Mouse (Mus musculus): ENCODE results near the gene Hps5.

The Hps5 gene

GRCm38 (mm10) chr7:46738561-46739460 is 57.1 kb downstream of the Hps5 start:
- DNase-seq (ENCODE audit: extremely low read depth, low read depth, low spot score), result no peak

DNA sequence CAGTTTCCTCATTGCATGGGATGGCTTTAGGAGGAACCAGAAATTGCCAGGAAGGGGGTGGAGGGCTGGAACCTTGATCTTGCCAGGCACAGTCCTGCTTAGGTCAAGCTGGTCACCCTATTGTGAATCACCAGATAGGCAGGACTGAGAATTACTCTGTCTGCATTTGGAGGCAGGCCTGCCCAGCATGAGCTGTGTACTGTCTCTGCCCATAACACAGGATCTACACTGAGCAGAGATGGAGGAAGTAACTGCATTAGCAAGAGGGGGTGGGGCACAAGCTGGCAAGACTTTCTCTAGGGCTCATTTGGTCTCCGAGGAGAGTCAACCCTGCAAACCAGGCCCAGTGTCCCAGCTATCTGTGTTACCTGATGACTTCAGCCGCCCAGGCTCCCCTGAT is 60.9 kb downstream of the Hps5 start:
- no peak for DNase-seq (ENCODE audit: extremely low read depth, low read depth, low spot score)

DNA sequence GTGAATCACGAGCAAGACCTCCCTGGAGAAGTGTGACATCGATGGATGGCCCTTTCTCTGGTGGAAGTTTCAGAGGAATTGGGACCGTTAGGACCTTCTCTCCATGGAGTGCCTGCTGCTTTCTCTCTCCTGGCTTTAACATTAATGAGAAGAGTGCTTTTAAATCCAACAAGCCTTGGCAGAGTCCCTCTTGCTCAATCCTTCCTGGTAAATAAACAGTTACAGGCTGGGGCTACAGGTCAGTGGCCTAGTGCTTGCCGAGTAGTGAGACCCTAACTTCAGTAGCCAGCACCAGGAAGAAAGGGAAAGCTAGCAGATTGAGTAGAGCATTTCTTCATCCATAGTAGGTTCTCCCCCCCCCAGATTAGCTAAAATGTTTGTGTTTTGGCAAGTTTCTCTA is 63.4 kb downstream of the Hps5 start, which contains the start of gene Saa4:
Gene Saa4, minus strand, starts transcription at position 146 of the 400 bp plus-strand sequence.
- DNase-seq (ENCODE audit: extremely low read depth, low read depth, low spot score), result no peak

DNA sequence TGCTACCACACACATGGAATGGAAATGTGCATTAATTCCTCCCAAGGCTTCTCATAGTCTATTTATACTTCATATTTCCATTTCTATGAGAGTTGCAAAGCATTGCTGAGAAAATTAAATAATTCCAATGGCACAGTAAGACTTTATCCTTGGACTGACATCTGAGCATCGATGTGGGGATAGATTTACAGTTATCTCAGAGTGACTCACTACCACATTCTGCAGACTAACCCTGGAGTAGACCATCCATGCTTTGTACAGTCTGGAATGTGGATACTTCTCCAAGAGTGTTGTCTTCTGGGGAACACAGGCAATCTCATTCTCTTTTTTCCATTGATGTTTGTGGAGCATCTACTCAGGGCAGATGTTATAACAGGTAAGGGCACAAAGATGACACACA is 68.3 kb downstream of the Hps5 start:
- DNase-seq (ENCODE audit: extremely low read depth, low read depth, low spot score), result no peak

DNA sequence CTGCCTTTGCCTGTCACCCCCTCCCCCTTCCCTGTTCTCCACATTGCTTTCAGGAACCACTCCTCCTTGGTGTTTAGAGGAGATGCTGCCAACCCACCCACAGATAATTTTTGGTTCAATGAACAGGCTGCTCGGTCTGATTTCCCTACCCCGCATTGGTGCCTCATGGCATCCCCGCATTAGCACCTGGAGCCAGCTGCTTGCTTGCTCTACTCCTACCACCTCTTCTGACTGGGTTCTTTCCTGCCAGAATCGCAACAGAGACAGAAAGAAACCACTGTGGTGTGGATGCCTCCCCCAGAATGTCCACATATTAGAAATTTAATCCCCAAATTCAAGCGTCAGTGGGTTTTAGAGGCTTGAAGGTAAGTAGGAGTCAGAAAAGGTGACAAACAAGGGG is 71.5 kb downstream of the Hps5 start:
- no peak for DNase-seq (ENCODE audit: extremely low read depth, low read depth, low spot score)

DNA sequence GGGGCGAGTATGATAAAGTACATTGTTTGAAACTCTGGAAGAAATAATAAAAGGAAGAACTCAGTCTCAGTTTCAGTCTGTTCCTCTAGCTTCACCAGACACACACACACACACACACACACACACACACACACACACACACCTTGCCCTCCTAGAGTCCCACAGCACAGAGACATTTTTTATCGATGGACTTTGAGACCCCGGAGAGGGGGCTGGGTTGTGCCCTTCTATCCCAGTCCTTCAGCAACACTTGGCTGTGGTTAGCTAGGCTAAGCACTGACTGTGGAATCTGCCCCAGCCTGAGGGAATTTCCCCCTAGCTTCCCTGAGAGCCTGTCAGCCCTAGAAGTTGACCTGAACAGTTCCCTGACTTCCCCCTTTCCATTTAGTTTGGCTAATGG is 72.0 kb downstream of the Hps5 start:
- DNase-seq (ENCODE audit: extremely low read depth, low read depth, low spot score), result no peak

DNA sequence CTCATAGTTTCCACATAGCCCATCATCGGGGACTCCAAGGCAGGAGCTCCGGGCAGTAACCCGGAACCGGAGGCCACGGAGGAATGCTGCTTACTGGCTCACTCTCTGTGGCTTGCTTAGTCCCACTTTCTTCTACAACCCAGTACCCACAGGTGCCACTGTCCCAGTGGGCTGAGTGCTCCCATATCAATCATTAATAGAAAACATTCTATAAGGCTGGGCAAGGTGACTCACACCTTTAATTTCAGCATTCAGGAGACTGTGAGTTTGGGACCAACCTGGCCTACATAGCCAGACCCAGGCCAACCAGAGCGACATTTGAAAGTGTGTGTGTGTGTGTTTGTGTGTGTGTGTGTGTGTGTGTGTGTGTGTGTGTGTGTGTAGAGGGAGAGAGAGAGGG is 72.5 kb downstream of the Hps5 start:
- no peak for DNase-seq (ENCODE audit: extremely low read depth, low read depth, low spot score)

DNA sequence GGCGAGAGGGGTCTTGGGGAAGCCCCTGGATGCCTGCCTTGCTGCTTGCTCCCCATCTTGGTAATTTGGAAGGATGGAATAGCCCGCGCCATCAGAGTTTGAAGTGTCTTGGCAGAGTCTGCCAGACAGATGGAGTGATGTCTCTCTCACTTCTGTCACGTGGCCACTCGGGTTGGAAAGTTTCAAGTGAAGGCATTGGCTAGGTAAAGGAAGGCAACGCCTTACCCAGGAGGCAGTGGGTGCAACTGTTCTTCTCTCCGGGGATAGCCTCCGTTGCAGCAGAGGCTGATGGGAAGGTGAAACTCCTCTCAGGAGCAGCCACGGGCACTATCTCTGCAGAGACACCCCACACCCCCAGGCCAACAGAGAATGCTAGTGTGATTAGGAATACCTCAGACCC is 75.4 kb downstream of the Hps5 start:
- DNase-seq (ENCODE audit: extremely low read depth, low read depth, low spot score), result no peak

DNA sequence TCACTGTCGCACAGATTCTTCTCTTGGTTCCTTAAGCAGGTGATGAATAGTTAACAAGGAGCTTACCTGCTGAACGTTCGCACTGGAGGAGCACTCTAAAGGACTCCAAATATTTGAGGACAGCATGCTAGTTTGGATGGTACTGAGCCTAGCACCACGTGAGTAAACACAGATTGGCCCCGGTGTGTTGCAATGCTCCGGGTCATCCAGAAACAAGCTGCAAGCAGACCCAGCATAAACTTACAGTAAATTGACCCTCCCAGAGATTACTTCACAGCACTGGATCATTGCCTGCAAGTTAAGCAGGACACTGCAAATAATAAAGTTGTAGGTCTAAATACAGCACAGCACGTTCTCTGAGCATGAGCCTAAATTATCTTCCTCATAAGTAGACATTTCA is 76.3 kb downstream of the Hps5 start:
- peak; percentile 79 for DNase-seq (ENCODE audit: extremely low read depth, low read depth, low spot score)

DNA sequence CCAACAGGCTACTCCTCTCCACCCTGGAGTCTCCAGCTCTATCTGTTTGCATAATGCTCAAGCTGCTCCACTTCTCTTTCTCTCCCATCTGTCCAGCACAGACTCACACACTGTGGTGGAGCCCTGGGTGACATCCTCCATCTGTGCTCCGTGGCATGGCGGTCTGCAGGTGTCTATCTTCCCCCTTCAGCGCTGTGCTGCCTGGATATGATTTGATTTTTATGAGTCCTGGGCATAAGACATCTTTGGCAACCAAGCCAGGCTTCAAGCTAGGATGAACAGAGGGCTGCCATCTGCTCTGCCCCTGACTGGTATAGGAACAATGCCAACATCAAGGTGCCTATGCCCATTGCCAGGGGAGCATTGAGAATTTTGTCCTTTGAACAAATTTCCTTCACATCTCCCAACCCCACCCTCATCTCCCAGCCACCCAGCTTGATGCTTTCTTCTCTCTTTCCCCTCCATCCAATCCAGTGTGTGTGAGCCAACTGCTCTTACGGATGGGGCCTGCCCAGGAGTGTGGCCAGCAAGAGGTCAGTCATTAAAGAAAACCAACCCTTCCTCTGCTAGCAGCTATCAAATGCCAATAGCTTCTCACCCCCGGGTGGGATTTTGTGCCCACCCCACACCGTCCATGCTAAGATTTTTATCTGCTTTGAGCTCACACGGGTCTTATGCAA is 77.1 kb downstream of the Hps5 start:
- DNase-seq (ENCODE audit: extremely low read depth, low read depth, low spot score), result no peak

GRCm38 (mm10) chr7:46716897-46717296 is 79.0 kb downstream of the Hps5 start:
- DNase-seq (ENCODE audit: extremely low read depth, low read depth, low spot score), result no peak

DNA sequence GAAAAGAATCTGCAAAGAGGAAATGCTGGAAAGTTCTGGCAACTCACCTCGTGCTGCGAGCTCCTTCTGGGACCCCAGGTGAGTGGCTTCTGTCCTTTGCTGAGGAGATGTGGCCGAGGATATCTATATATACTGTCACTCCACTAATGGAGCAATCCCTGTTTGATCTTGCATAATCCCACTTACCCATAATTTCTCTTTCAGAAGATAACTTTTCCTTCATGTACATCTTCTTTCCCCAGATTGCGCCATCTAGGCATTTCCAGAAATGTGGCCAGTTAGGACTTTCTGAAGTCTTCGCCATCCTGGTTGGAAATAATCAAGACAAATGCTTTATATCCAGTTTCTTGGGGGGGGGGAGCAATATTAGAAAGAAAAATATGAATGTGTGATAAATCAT is 80.3 kb downstream of the Hps5 start, which contains the start of gene Saa3:
Gene Saa3, minus strand, starts transcription at position 101 of the 400 bp plus-strand sequence.
- no peak for DNase-seq (ENCODE audit: extremely low read depth, low read depth, low spot score)

- DNase-seq (ENCODE audit: extremely low read depth, low read depth, low spot score), result no peak
These were observed 81.3 kb downstream of the Hps5 start for GRCm38 (mm10) chr7:46714518-46714917.

- DNase-seq (ENCODE audit: extremely low read depth, low read depth, low spot score), result no peak
These were observed 83.6 kb downstream of the Hps5 start for GRCm38 (mm10) chr7:46712250-46712649.
